Mouse (Mus musculus): Measurements from ENCODE around the gene Magt1. TPM values are rescaled to one million over a fixed set of nuclear protein-coding genes. Genes with fewer than 3 reads are reported as not detected.
"Not testable (repeated sequence)": the region's sequence is repeated elsewhere in the genome, so short reads cannot be mapped to it uniquely, and the experiment has no call there.

The Magt1 gene
- polyA plus RNA-seq, 1 experiment = 8.5 TPM

GRCm38 (mm10) chrX:105957091-105957490 lies 54.6 kb downstream of the Magt1 start:
- not testable (repeated sequence) for DNase-seq (ENCODE audit: extremely low spot score in 1 of 2, low spot score in 1 of 2)

- DNase-seq (ENCODE audit: extremely low spot score in 1 of 2, low spot score in 1 of 2) = no peak
Observed at GRCm38 (mm10) chrX:105953999-105954398, 57.7 kb downstream of the Magt1 start.

GRCm38 (mm10) chrX:105946357-105946756 lies 65.3 kb downstream of the Magt1 start:
- DNase-seq (ENCODE audit: extremely low spot score in 1 of 2, low spot score in 1 of 2) = no peak

- no peak for DNase-seq (ENCODE audit: extremely low spot score in 1 of 2, low spot score in 1 of 2)
Observed at GRCm38 (mm10) chrX:105939245-105939644, 72.5 kb downstream of the Magt1 start.

GRCm38 (mm10) chrX:105937736-105938135 lies 74.0 kb downstream of the Magt1 start:
- no peak for DNase-seq (ENCODE audit: extremely low spot score in 1 of 2, low spot score in 1 of 2)

GRCm38 (mm10) chrX:105934341-105934740 lies 77.4 kb downstream of the Magt1 start:
- no peak for DNase-seq (ENCODE audit: extremely low spot score in 1 of 2, low spot score in 1 of 2)

- DNase-seq (ENCODE audit: extremely low spot score in 1 of 2, low spot score in 1 of 2) = no peak
Observed at GRCm38 (mm10) chrX:105929478-105930038, 82.1 kb downstream of the Magt1 start.

GRCm38 (mm10) chrX:105928861-105929477 lies 82.7 kb downstream of the Magt1 start, which contains the start of gene Atrx:
Gene Atrx (minus strand): TSS chrX:105929403.
- DNase-seq (ENCODE audit: extremely low spot score in 1 of 2, low spot score in 1 of 2) = peak; percentile 66 to 81

- DNase-seq (ENCODE audit: extremely low spot score in 1 of 2, low spot score in 1 of 2) = peak in 1 of 2 experiments; percentile 20
Observed at GRCm38 (mm10) chrX:105927941-105928860, 83.5 kb downstream of the Magt1 start.

GRCm38 (mm10) chrX:105926121-105926735 lies 85.5 kb downstream of the Magt1 start:
- DNase-seq (ENCODE audit: extremely low spot score in 1 of 2, low spot score in 1 of 2) = no peak

- DNase-seq (ENCODE audit: extremely low spot score in 1 of 2, low spot score in 1 of 2) = no peak
Observed at GRCm38 (mm10) chrX:105924326-105925070, 87.2 kb downstream of the Magt1 start.

- no peak for DNase-seq (ENCODE audit: extremely low spot score in 1 of 2, low spot score in 1 of 2)
Observed at GRCm38 (mm10) chrX:105923896-105924295, 87.8 kb downstream of the Magt1 start.

- not testable (repeated sequence) for DNase-seq (ENCODE audit: extremely low spot score in 1 of 2, low spot score in 1 of 2)
Observed at GRCm38 (mm10) chrX:105922986-105923385, 88.7 kb downstream of the Magt1 start.

- peak in 1 of 2 experiments; percentile 48 for DNase-seq (ENCODE audit: extremely low spot score in 1 of 2, low spot score in 1 of 2)
Observed at GRCm38 (mm10) chrX:105921421-105921820, 90.3 kb downstream of the Magt1 start.

Other genes starting within 250 kb of the Magt1 start
- gene Fgf16, start 247.6 kb downstream of the Magt1 start, polyA plus RNA-seq (2012; rRNA removed) = 3.3 and 3.7 TPM in 2 replicates
- 68.8 and 79.9 TPM in 2 replicates for gene Atrx, start 82.5 kb downstream of the Magt1 start, polyA plus RNA-seq (2012; rRNA removed)
- 373 and 403 TPM in 2 replicates for gene Cox7b, start 3.8 kb upstream of the Magt1 start, polyA plus RNA-seq (2012; rRNA removed)
- 2.3 and 2.6 TPM in 2 replicates for gene Atp7a, start 15.4 kb upstream of the Magt1 start, polyA plus RNA-seq (2012; rRNA removed)
- gene Tlr13, start 131.3 kb upstream of the Magt1 start, polyA plus RNA-seq (2012; rRNA removed) = 0.78 and 1.3 TPM in 2 replicates
- 437 and 488 TPM in 2 replicates for gene Pgk1, start 175.2 kb upstream of the Magt1 start, polyA plus RNA-seq (2012; rRNA removed)
- gene Taf9b, start 209.3 kb upstream of the Magt1 start, polyA plus RNA-seq (2012; rRNA removed) = 24.4 and 24.9 TPM in 2 replicates
- 0.04 and 0.21 TPM in 2 replicates for gene Fnd3c2, start 243.5 kb upstream of the Magt1 start, polyA plus RNA-seq (2012; rRNA removed)